Mouse (Mus musculus): ENCODE measurements at regions not wholly inside any gene's neighbourhood (a gene's known extent, or its start where the extent isn't known, plus 50 kb on each side); places are given as distances from the start of the nearest gene placed in this dataset.

- TF ChIP-seq CTCF (IDR thresholded peaks at IDR 0.05; ENCODE audit: low read depth) (no peak), EP300 (optimal IDR thresholded peaks at IDR 0.05) (no peak)
Measured at GRCm38 (mm10) chr3:21126191-21126590, 759.2 kb upstream of the Agtr1b start.

Data from stomach, postnatal 0 days (tissue).